Comparison of ENCODE assay signal across 14 mouse cellular contexts in genomic region chr6:93821512-93821911, GRCm38 (mm10).
DNase-seq lines count a peak whose midpoint lies in the region; ATAC-seq lines count a peak whose summit lies in the region.
"Had no signal": no experiment of that assay in that cellular context is flagged by ENCODE, and none has a peak within 500 bp of the region (broad histone marks: within the 10 kb centered on the region; RNA-seq: fewer than 3 reads in every experiment).

No protein-coding gene starts in this region.

- DNase-seq in embryonic facial prominence, embryonic 14.5 days (ENCODE audit: low spot score): peak; percentile 60
- no peak for DNase-seq in embryonic facial prominence, embryonic 10.5 days (ENCODE audit: low spot score)
- DNase-seq in neural tube, embryonic 10.5 days (ENCODE audit: extremely low spot score, low spot score): peak; percentile 14
- no peak for DNase-seq in thymus, postnatal 10 days (ENCODE audit: low spot score in 2 of 2)
- DNase-seq in thymus, postnatal 36 days: no peak
- no peak for DNase-seq in frontal cortex, postnatal 10 days (ENCODE audit: low spot score in 2 of 2)
- DNase-seq: adrenal gland, adult 8-10 months; cerebellum, postnatal 36 days; heart, adult 2 months; lung, adult 2 months had no signal

- H3K27ac ChIP-seq in embryonic facial prominence, embryonic 14.5 days (replicated peaks; ENCODE audit: low read depth, low read length): no peak overlapping the region
- no peak overlapping the region for H3K27ac ChIP-seq in embryonic facial prominence, embryonic 10.5 days (replicated peaks)
- peak overlapping the region; percentile 88 for H3K27ac ChIP-seq in midbrain, embryonic 13.5 days
- H3K27ac ChIP-seq in midbrain, embryonic 16.5 days (ENCODE audit: low read length): no peak overlapping the region
- H3K27ac ChIP-seq: embryonic facial prominence, embryonic 13.5 days; heart, adult 2 months; limb, embryonic 15.5 days had no signal

- WGBS in embryonic facial prominence, embryonic 14.5 days: 35% methylated on average over 7 of the region's 7 CpGs
- 60% methylated on average over 7 of the region's 7 CpGs for WGBS in embryonic facial prominence, embryonic 10.5 days
- WGBS in midbrain, embryonic 13.5 days: 21% methylated on average over 7 of the region's 7 CpGs
- WGBS in midbrain, embryonic 16.5 days: 21% methylated on average over 7 of the region's 7 CpGs

- peaks cover 24% of the 10 kb centered on the region for H3K4me1 ChIP-seq in embryonic facial prominence, embryonic 14.5 days (ENCODE audit: control insufficient read depth, insufficient read depth, low read length)
- H3K4me1 ChIP-seq in embryonic facial prominence, embryonic 10.5 days: peaks cover 50% of the 10 kb centered on the region
- H3K4me1 ChIP-seq in midbrain, embryonic 13.5 days (replicated peaks): peaks cover 70% of the 10 kb centered on the region
- H3K4me1 ChIP-seq in midbrain, embryonic 16.5 days (ENCODE audit: control insufficient read depth, insufficient read depth, low read length): peaks cover 33% of the 10 kb centered on the region

- H3K4me2 ChIP-seq in embryonic facial prominence, embryonic 14.5 days (ENCODE audit: low read depth, low read length): no peak overlapping the region
- no peak overlapping the region for H3K4me2 ChIP-seq in midbrain, embryonic 13.5 days (replicated peaks)
- H3K4me2 ChIP-seq in midbrain, embryonic 16.5 days (ENCODE audit: low read length): no peak overlapping the region
- H3K4me2 ChIP-seq: embryonic facial prominence, embryonic 13.5 days; limb, embryonic 15.5 days had no signal

- H3K9ac ChIP-seq in embryonic facial prominence, embryonic 14.5 days (ENCODE audit: low read depth, low read length): no peak overlapping the region
- H3K9ac ChIP-seq in midbrain, embryonic 13.5 days (replicated peaks): no peak overlapping the region
- no peak overlapping the region for H3K9ac ChIP-seq in midbrain, embryonic 16.5 days (ENCODE audit: low read depth, low read length)
- H3K9ac ChIP-seq: embryonic facial prominence, embryonic 13.5 days; limb, embryonic 15.5 days had no signal

- H3K9me3 ChIP-seq in embryonic facial prominence, embryonic 14.5 days (ENCODE audit: control insufficient read depth, low read length): no peaks in the 10 kb centered on the region
- no peaks in the 10 kb centered on the region for H3K9me3 ChIP-seq in embryonic facial prominence, embryonic 10.5 days
- H3K9me3 ChIP-seq in midbrain, embryonic 13.5 days: no peaks in the 10 kb centered on the region
- no peaks in the 10 kb centered on the region for H3K9me3 ChIP-seq in midbrain, embryonic 16.5 days (replicated peaks; ENCODE audit: control insufficient read depth, low read length, poor library complexity, severe bottlenecking)
- H3K9me3 ChIP-seq: embryonic facial prominence, embryonic 13.5 days; limb, embryonic 15.5 days had no signal

- H3K27me3 ChIP-seq in embryonic facial prominence, embryonic 14.5 days (replicated peaks; ENCODE audit: control insufficient read depth, insufficient read depth, low read length): no peaks in the 10 kb centered on the region
- no peaks in the 10 kb centered on the region for H3K27me3 ChIP-seq in embryonic facial prominence, embryonic 10.5 days (replicated peaks; ENCODE audit: low read depth, poor library complexity, severe bottlenecking)
- H3K27me3 ChIP-seq in midbrain, embryonic 13.5 days: no peaks in the 10 kb centered on the region
- no peaks in the 10 kb centered on the region for H3K27me3 ChIP-seq in midbrain, embryonic 16.5 days (ENCODE audit: control insufficient read depth, insufficient read depth, low read depth, low read length)
- H3K27me3 ChIP-seq: embryonic facial prominence, embryonic 13.5 days; limb, embryonic 15.5 days had no signal

- no peaks in the 10 kb centered on the region for H3K36me3 ChIP-seq in embryonic facial prominence, embryonic 14.5 days (ENCODE audit: control insufficient read depth, insufficient read depth, low read length)
- H3K36me3 ChIP-seq in embryonic facial prominence, embryonic 10.5 days (replicated peaks): no peaks in the 10 kb centered on the region
- no peaks in the 10 kb centered on the region for H3K36me3 ChIP-seq in midbrain, embryonic 13.5 days
- H3K36me3 ChIP-seq in midbrain, embryonic 16.5 days (ENCODE audit: control insufficient read depth, insufficient read depth, low read length): no peaks in the 10 kb centered on the region
- H3K36me3 ChIP-seq: embryonic facial prominence, embryonic 13.5 days; limb, embryonic 15.5 days had no signal

- 0 out of 2 replicates have a peak, but pooled peaks have one; percentile 34 for ATAC-seq in embryonic facial prominence, embryonic 14.5 days (ENCODE audit: low read depth)
- no peak for ATAC-seq in midbrain, embryonic 13.5 days
- no peak for ATAC-seq in midbrain, embryonic 16.5 days

- no peak overlapping the region for H3K4me3 ChIP-seq in embryonic facial prominence, embryonic 14.5 days (ENCODE audit: low read depth, low read length)
- no peak overlapping the region for H3K4me3 ChIP-seq in embryonic facial prominence, embryonic 10.5 days
- no peak overlapping the region for H3K4me3 ChIP-seq in midbrain, embryonic 13.5 days (replicated peaks)
- no peak overlapping the region for H3K4me3 ChIP-seq in midbrain, embryonic 16.5 days (ENCODE audit: low read depth, low read length)
- H3K4me3 ChIP-seq: embryonic facial prominence, embryonic 13.5 days; heart, adult 2 months; limb, embryonic 15.5 days had no signal

Comparison
In these comparisons a context has a peak if more than half of its experiments do, and no peak if none do; other contexts are left out.
1. DNase-seq: peak in embryonic facial prominence, embryonic 14.5 days (single experiment) and neural tube, embryonic 10.5 days (single experiment); none in embryonic facial prominence, embryonic 10.5 days (single experiment), thymus, postnatal 10 days (0 of 2), thymus, postnatal 36 days (0 of 2) and frontal cortex, postnatal 10 days (0 of 2).